Mouse (Mus musculus) layer of hippocampus, adult 11-12 months (tissue): ENCODE data around the gene Ak5.
A peak's percentile ranks its signal among the peaks of the same experiment; 100 is the strongest.
"Not testable (repeated sequence)": the region's sequence is repeated elsewhere in the genome, so short reads cannot be mapped to it uniquely, and the experiment has no call there.

Experiments
- DNase-seq: peaks from one replicate; pipeline ENCODE4 v3.0.0; 2022; ENCODE audit warnings: low spot score

Ak5 gene

GRCm38 (mm10) chr3:152668239-152668638 is at the start of gene Ak5:
TSS of gene Ak5 (minus strand) at chr3:152668360.
- DNase-seq, result no peak

- peak; percentile 89 for DNase-seq
These were observed 46.1 kb upstream of the Ak5 start, which contains the start of gene Pigk for GRCm38 (mm10) chr3:152713991-152714902. TSS of gene Pigk (plus strand) at chr3:152714100.

GRCm38 (mm10) chr3:152712957-152713356 is 44.8 kb upstream of the Ak5 start:
- no peak for DNase-seq

- no peak for DNase-seq
These were observed 41.8 kb upstream of the Ak5 start for GRCm38 (mm10) chr3:152709936-152710335.

- no peak for DNase-seq
These were observed 39.2 kb upstream of the Ak5 start for GRCm38 (mm10) chr3:152707321-152707823.

- no peak for DNase-seq
These were observed 38.7 kb upstream of the Ak5 start for GRCm38 (mm10) chr3:152706901-152707300.

GRCm38 (mm10) chr3:152705826-152706225 is 37.7 kb upstream of the Ak5 start:
- no peak for DNase-seq

- DNase-seq, result no peak
These were observed 34.2 kb upstream of the Ak5 start for GRCm38 (mm10) chr3:152702274-152702843.

GRCm38 (mm10) chr3:152701536-152701935 is 33.4 kb upstream of the Ak5 start:
- DNase-seq, result not testable (repeated sequence)

- DNase-seq, result no peak
These were observed 31.1 kb upstream of the Ak5 start for GRCm38 (mm10) chr3:152699261-152699660.

GRCm38 (mm10) chr3:152698017-152698416 is 29.9 kb upstream of the Ak5 start:
- no peak for DNase-seq

- no peak for DNase-seq
These were observed 26.8 kb upstream of the Ak5 start for GRCm38 (mm10) chr3:152694950-152695349.

GRCm38 (mm10) chr3:152689105-152689504 is 20.9 kb upstream of the Ak5 start:
- no peak for DNase-seq

- DNase-seq, result no peak
These were observed 20.4 kb upstream of the Ak5 start for GRCm38 (mm10) chr3:152688532-152688931.

GRCm38 (mm10) chr3:152674663-152675062 is 6.5 kb upstream of the Ak5 start:
- no peak for DNase-seq

GRCm38 (mm10) chr3:152669783-152670182 is 1.6 kb upstream of the Ak5 start:
- no peak for DNase-seq

GRCm38 (mm10) chr3:152668793-152669192 is 633 bp upstream of the Ak5 start:
- DNase-seq, result no peak

- DNase-seq, result peak; percentile 46
These were observed 576 bp downstream of the Ak5 start for GRCm38 (mm10) chr3:152667356-152668211.

GRCm38 (mm10) chr3:152666991-152667355 is 1.2 kb downstream of the Ak5 start:
- DNase-seq, result peak; percentile 21

- no peak for DNase-seq
These were observed 9.6 kb downstream of the Ak5 start for GRCm38 (mm10) chr3:152658592-152658991.

- DNase-seq, result no peak
These were observed 16.2 kb downstream of the Ak5 start for GRCm38 (mm10) chr3:152651991-152652390.

GRCm38 (mm10) chr3:152644610-152645009 is 23.6 kb downstream of the Ak5 start:
- peak; percentile 31 for DNase-seq
